Mouse (Mus musculus) adrenal gland, postnatal 0 days (tissue): Measurements from ENCODE around the gene Cdk6. TPM values are rescaled to one million over a fixed set of nuclear protein-coding genes. Genes with fewer than 3 reads are reported as not detected.

Source experiments
- polyA plus RNA-seq: library from polyadenylated mRNA; unstranded; fragments of >200 nt; fragmentation: Nextera tagmentation; extraction: Ambion mirVana; gene quantifications from 2 replicates; pipeline ENCODE4 v1.2.1, GENCODE M21; 2015

The Cdk6 gene
- 12.9 and 23.4 TPM in 2 replicates for polyA plus RNA-seq

GRCm38 (mm10) chr5:3341111-3341911 lies at the start of gene Cdk6:
Gene Cdk6, plus strand, starts transcription at chr5:3341485.

GRCm38 (mm10) chr5:3543629-3544479 lies 202.6 kb downstream of the Cdk6 start, which contains the start of gene Fam133b:
Gene Fam133b, plus strand, starts transcription at chr5:3543833.

GRCm38 (mm10) chr5:3571266-3571665 lies 230.0 kb downstream of the Cdk6 start, which contains the start of gene 1700109H08Rik:
Gene 1700109H08Rik, plus strand, starts transcription at chr5:3571566.

Other genes with a start within 250 kb of the Cdk6 start
- 17.2 and 21.7 TPM in 2 replicates for gene Fam133b, start 202.3 kb downstream of the Cdk6 start, polyA plus RNA-seq
- gene 1700109H08Rik, start 230.1 kb downstream of the Cdk6 start, polyA plus RNA-seq = 0.90 and 1.4 TPM in 2 replicates